Mouse (Mus musculus) gastrocnemius, postnatal 25 days (tissue): ENCODE results near the gene Bach2. TPM values are rescaled to one million over a fixed set of nuclear protein-coding genes. Genes with fewer than 3 reads are reported as not detected.

Experiments
- DNase-seq: peaks from one replicate; pipeline ENCODE4 v3.0.0; 2022
- total RNA-seq, 2 experiments: library from RNA; stranded (reverse); gene quantifications; 1 replicate in 1 of 2; 2 replicates in 1 of 2; pipeline ENCODE4 v1.2.3; 2021

Bach2 gene
- total RNA-seq, 2 experiments from 2014 or later, result 2.9 to 3.0 TPM

GRCm38 (mm10) chr4:32529443-32529995 is 290.9 kb downstream of the Bach2 start:
- DNase-seq, result no peak

- no peak for DNase-seq
These were observed 291.9 kb downstream of the Bach2 start for GRCm38 (mm10) chr4:32530421-32530920.

- peak; percentile 63 for DNase-seq
These were observed 292.6 kb downstream of the Bach2 start for GRCm38 (mm10) chr4:32530921-32531846.

GRCm38 (mm10) chr4:32532079-32532478 is 293.5 kb downstream of the Bach2 start:
- no peak for DNase-seq

- no peak for DNase-seq
These were observed 295.1 kb downstream of the Bach2 start for GRCm38 (mm10) chr4:32533735-32534134.

GRCm38 (mm10) chr4:32535626-32536025 is 297.0 kb downstream of the Bach2 start:
- no peak for DNase-seq

- DNase-seq, result peak; percentile 22
These were observed 298.4 kb downstream of the Bach2 start for GRCm38 (mm10) chr4:32536870-32537508.

GRCm38 (mm10) chr4:32538088-32538487 is 299.5 kb downstream of the Bach2 start:
- DNase-seq, result peak; percentile 40

GRCm38 (mm10) chr4:32538488-32538887 is 299.9 kb downstream of the Bach2 start:
- no peak for DNase-seq

GRCm38 (mm10) chr4:32538987-32539386 is 300.4 kb downstream of the Bach2 start:
- no peak for DNase-seq

GRCm38 (mm10) chr4:32544821-32545545 is 306.4 kb downstream of the Bach2 start:
- DNase-seq, result no peak

GRCm38 (mm10) chr4:32545548-32545947 is 306.9 kb downstream of the Bach2 start:
- DNase-seq, result no peak

GRCm38 (mm10) chr4:32549150-32549549 is 310.5 kb downstream of the Bach2 start:
- no peak for DNase-seq

- no peak for DNase-seq
These were observed 312.7 kb downstream of the Bach2 start for GRCm38 (mm10) chr4:32551337-32551736.

- DNase-seq, result no peak
These were observed 316.9 kb downstream of the Bach2 start for GRCm38 (mm10) chr4:32555506-32555905.

- no peak for DNase-seq
These were observed 321.6 kb downstream of the Bach2 start for GRCm38 (mm10) chr4:32560246-32560645.

- no peak for DNase-seq
These were observed 322.3 kb downstream of the Bach2 start for GRCm38 (mm10) chr4:32560724-32561554.

GRCm38 (mm10) chr4:32561555-32562095 is 323.0 kb downstream of the Bach2 start:
- DNase-seq, result peak; percentile 25

GRCm38 (mm10) chr4:32562319-32563115 is 323.9 kb downstream of the Bach2 start:
- DNase-seq, result no peak

- no peak for DNase-seq
These were observed 325.8 kb downstream of the Bach2 start for GRCm38 (mm10) chr4:32564416-32564815.
